Mouse (Mus musculus): Measurements from ENCODE around the gene 4930579F01Rik.

GRCm38 (mm10) chr3:138156651-138157050 is 37.0 kb downstream of the 4930579F01Rik start:
- no peak for TF ChIP-seq POLR2A (IDR thresholded peaks at IDR 0.05; ENCODE audit: low read depth, low read length)
- no peak for TF ChIP-seq CTCF (IDR thresholded peaks at IDR 0.05; ENCODE audit: extremely low read depth, insufficient read length, insufficient replicate concordance, low read depth, low read length)

Data from small intestine, adult 2 months (tissue).